Mouse (Mus musculus) heart, embryonic 14.5 days (tissue): Measurements from ENCODE around the gene Gm20809. TPM values are rescaled to one million over a fixed set of nuclear protein-coding genes. Genes with fewer than 3 reads are reported as not detected.
"Not testable (repeated sequence)": the region's sequence is repeated elsewhere in the genome, so short reads cannot be mapped to it uniquely, and the experiment has no call there.

Source experiments
- ATAC-seq: fragments of 200-750 bp; cut with Nextera tagmentation; 2 replicates; pipeline ENCODE4 v1.8.0; 2017; ENCODE audit warnings: low read depth, moderate TSS enrichment; ENCODE audit not compliant: insufficient number of reproducible peaks, insufficient read depth, low FRiP score
- H3K27ac ChIP-seq, 2 experiments: fragments of 200-500 bp in 1 of 2; fragments of 300-500 bp in 1 of 2; sonication (generic) in 1 of 2; replicated peaks in 1 of 2; 2 replicates each; pipeline ENCODE4 v1.5.1; 2012 to 2014; ENCODE audit warnings: low read depth in 2 of 2, low read length in 2 of 2, control low read depth in 1 of 2, mild to moderate bottlenecking in 1 of 2, mixed read lengths in 1 of 2; ENCODE audit not compliant: control insufficient read depth in 1 of 2, insufficient read depth in 1 of 2
- H3K27me3 ChIP-seq: fragments of 300-500 bp; sonication (generic); 2 replicates; pipeline ENCODE4 v1.6.1; 2014; ENCODE audit warnings: mild to moderate bottlenecking, low read length, control low read depth; ENCODE audit not compliant: control insufficient read depth, insufficient read depth
- H3K36me3 ChIP-seq: fragments of 300-500 bp; sonication (generic); 2 replicates; pipeline ENCODE4 v1.6.1; 2014; ENCODE audit warnings: mild to moderate bottlenecking, control low read depth, low read length, mixed read lengths; ENCODE audit not compliant: control insufficient read depth, insufficient read depth
- H3K4me1 ChIP-seq, 2 experiments: fragments of 200-500 bp in 1 of 2; fragments of 300-500 bp in 1 of 2; sonication (generic) in 1 of 2; 2 replicates each; pipeline ENCODE4 v1.6.1; 2012 to 2014; ENCODE audit warnings: low read length in 2 of 2, control low read depth in 1 of 2, mixed read lengths in 1 of 2; ENCODE audit not compliant: control insufficient read depth in 2 of 2, insufficient read depth in 2 of 2
- H3K4me2 ChIP-seq: fragments of 300-500 bp; sonication (generic); 2 replicates; pipeline ENCODE4 v1.6.1; 2014; ENCODE audit warnings: mild to moderate bottlenecking, low read length
- H3K4me3 ChIP-seq, 2 experiments: fragments of 200-500 bp in 1 of 2; fragments of 300-500 bp in 1 of 2; sonication (generic) in 1 of 2; 2 replicates each; pipeline ENCODE4 v1.5.1; 2012 to 2014; ENCODE audit warnings: low read length in 2 of 2, mild to moderate bottlenecking in 2 of 2, control low read depth in 1 of 2, low read depth in 1 of 2, moderate library complexity in 1 of 2; ENCODE audit not compliant: control insufficient read depth in 1 of 2, insufficient read depth in 1 of 2
- H3K9ac ChIP-seq: fragments of 300-500 bp; sonication (generic); 2 replicates; pipeline ENCODE4 v1.6.1; 2014; ENCODE audit warnings: mild to moderate bottlenecking, low read length
- H3K9me3 ChIP-seq: fragments of 300-500 bp; sonication (generic); 2 replicates; pipeline ENCODE4 v1.6.1; 2016; ENCODE audit warnings: low read length, control low read depth; ENCODE audit not compliant: control insufficient read depth
- WGBS: fragments of 180-500 bp; shearing (Covaris S2); extraction: QIAGEN DNeasy Blood & Tissue Kit; methylation state at CpG from one replicate; pipeline ENCODE4 v1.1.7; 2014; 5-methylcytosine and 5-hydroxymethylcytosine counted together
- polyA plus RNA-seq: library from polyadenylated mRNA; unstranded; fragments of >200 nt; fragmentation: Nextera tagmentation; extraction: Ambion mirVana; gene quantifications from 2 replicates; pipeline ENCODE4 v1.2.1, GENCODE M21; 2014

The Gm20809 gene
- not detected in 2 replicates for polyA plus RNA-seq

- H3K4me2 ChIP-seq, H3K4me3 ChIP-seq, H3K4me1 ChIP-seq, H3K9me3 ChIP-seq, H3K9ac ChIP-seq, H3K36me3 ChIP-seq, H3K27ac ChIP-seq, H3K27me3 ChIP-seq, ATAC-seq: not testable (repeated sequence)
- no CpG with 5 or more reads among the region's 3 CpGs for WGBS
Measured at GRCm38 (mm10) chrY:24454757-24455156, at the start of gene Gm20809. Gm20809 (plus strand) TSS chrY:24455057.
